Mouse (Mus musculus): ENCODE data around the gene Dhx9.
"Not testable (repeated sequence)": the region's sequence is repeated elsewhere in the genome, so short reads cannot be mapped to it uniquely, and the experiment has no call there.

Gene Dhx9

DNA sequence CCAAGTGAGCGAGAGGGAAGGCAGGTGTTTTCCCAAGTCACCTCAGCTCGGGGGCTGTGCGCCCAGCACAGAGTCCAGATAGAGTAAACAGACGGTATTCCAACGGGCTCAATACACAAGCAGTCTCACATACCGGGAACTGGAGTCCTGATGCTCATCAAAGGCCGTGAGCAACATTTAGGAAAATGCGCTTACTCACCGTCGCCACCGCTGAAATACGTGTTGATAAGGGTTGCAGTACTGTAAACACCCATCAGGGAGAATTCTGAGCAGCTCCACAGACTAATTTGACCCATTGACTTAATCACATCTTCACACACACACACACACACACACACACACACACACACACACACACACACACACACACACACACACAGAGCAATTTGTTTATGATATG, 63.2 kb downstream of the Dhx9 start:
- no peak for DNase-seq (ENCODE audit: low read depth, low spot score)

DNA sequence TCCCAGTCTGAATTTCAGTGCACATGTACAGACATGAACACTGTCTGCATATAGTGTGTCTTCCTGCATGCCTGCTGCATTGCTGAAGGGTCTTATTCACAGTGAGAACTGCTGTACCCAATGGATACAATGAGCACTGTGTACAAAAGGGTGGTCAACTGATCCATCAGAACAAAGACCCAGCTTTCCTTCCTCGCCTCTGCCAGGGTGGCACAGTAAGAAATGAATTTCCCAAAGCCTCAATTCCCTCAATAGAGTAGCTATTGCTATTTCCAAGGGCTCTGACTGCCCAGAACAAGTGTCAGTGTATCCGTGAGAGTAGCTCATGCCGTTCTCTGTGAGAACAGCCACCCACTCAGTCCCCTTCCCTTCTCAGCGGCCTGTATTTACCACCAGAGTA, 69.7 kb downstream of the Dhx9 start:
- DNase-seq (ENCODE audit: low read depth, low spot score) = not testable (repeated sequence)

DNA sequence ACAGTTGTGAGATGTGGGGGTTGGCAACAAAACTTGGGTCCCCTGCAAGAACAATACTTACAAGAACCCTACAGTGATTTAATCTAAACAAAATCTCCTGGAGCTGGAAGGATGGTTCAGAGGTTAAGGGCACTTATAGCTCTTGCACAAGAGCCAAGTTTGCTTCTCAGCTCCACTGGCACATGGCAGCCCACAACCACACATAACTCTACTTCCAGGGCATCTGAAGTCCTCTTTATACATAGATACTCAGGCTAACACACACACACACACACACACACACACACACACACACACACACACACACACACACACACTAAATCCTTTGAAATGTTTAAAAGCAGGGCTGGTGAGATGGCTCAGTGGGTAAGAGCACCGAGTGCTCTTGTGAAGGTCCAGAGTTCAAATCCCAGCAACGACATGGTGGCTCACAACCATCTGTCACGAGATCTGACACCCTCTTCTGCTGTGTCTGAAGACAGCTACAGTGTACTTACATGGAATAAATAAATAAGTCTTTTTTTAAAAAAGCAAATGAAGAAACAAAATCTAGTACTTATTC, 71.1 kb downstream of the Dhx9 start:
- not testable (repeated sequence) for DNase-seq (ENCODE audit: low read depth, low spot score)

DNA sequence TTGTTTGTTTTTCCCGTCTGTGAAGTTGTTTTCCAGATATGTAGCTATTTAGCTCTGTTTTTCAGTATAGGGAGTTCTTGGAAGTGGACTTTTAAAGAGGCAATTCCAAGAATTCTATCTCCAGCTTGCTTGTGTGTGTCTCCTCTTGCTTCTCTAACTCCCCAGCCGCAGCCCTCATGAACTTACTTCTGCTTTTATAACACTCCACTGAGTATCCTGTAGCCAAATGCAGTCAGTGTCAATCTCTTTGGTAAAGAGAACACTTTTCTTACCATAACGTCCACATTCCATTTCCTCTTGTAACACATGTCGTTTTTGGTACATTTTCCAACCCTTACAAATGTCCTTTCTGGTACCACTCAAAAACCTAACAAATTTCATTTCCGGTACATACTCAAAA, 71.7 kb downstream of the Dhx9 start:
- not testable (repeated sequence) for DNase-seq (ENCODE audit: low read depth, low spot score)

DNA sequence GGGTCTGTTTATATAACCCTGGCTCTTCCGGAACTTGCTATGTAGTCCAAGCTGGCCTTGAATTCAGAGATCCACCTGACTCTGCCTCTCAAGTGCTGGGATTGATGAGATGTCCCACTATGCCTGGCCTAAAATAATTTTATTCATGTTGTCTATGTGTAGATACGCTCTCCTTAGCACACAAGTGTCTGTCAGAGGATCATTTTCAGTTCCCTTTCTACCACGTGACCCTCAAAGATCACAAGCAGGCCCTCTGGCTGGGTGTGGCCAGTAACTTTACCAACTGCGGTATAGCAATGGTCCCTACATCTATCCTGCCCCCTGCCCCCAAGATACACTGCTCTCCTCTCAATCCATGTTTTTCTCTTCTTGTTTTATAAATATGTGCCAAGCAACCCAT, 72.5 kb downstream of the Dhx9 start:
- DNase-seq (ENCODE audit: low read depth, low spot score) = no peak

DNA sequence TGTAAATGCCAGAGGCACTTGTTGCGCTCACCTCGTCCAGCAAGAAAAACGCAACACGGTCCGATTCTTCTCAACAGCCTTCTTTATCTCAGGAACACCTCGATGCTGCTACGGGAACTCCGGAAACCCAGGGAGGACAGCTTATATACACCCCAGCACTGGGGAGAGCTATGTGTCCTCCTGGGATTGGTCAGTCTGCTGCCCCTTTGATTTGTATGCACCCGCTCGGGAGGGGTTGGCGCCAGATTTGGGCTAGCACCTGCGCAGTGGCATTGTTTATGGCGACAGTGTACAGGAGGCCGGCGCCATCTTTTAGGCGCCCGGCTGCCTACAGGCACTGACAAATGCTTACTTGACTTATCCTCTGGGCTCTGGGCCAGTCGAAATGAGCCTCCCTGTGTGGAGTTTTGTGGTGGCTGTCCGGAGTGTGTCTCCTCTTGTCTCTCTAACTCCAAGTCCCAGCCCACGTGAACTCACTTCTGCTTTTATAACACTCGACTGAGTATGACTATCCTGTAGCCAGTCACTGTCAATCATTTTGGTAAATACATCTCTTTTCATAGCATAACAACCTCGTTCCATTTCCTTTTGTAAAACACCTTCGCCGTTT, 73.2 kb downstream of the Dhx9 start:
- DNase-seq (ENCODE audit: low read depth, low spot score) = not testable (repeated sequence)

GRCm38 (mm10) chr1:153413397-153414020, 74.0 kb downstream of the Dhx9 start:
- DNase-seq (ENCODE audit: low read depth, low spot score) = not testable (repeated sequence)

- DNase-seq (ENCODE audit: low read depth, low spot score) = not testable (repeated sequence)
Measured at GRCm38 (mm10) chr1:153412663-153413396, 74.6 kb downstream of the Dhx9 start.

- DNase-seq (ENCODE audit: low read depth, low spot score) = no peak
Measured at GRCm38 (mm10) chr1:153411723-153412122, 75.7 kb downstream of the Dhx9 start.

GRCm38 (mm10) chr1:153410915-153411314, 76.5 kb downstream of the Dhx9 start:
- not testable (repeated sequence) for DNase-seq (ENCODE audit: low read depth, low spot score)

DNA sequence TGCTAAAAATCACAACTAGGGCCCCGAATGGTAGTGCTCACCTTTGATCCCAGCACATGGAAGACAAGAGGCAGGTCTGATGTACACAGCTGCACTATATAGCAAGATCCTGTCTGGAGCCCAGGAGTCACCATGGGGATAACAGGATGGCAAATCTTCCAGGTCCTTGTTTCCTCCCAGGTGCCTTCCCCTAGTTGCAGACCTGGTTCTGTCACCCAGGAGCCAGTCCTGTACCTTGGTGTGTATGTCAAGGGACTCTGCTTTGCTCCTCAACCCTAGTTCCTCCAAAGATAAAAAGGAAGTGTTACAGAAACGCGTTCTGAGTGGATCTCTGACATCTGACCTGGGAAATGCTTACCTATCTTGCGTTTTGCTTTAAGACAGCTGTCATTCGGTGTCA, 79.2 kb downstream of the Dhx9 start:
- not testable (repeated sequence) for DNase-seq (ENCODE audit: low read depth, low spot score)

DNA sequence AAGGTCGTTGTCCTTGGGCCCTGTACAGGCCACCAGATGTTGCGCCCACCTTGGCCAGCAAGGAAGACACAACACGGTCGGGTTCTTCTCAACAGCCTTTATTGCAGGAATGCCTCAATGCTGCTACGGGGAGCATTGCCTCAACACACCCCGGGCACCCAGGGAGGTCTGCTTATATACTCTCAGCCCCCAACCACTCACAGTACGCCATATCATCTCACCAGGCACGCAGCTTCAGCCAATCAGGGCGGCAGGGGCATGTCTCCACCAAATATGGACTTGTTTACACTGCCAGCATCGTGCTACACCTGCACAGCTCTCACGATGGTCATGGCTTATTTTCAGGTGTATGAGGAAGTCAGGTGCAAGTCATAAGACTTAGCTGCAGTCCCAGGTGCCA, 79.8 kb downstream of the Dhx9 start:
- not testable (repeated sequence) for DNase-seq (ENCODE audit: low read depth, low spot score)
